Mouse (Mus musculus): ENCODE results near the gene Cdc42bpa. TPM values are rescaled to one million over a fixed set of nuclear protein-coding genes. Genes with fewer than 3 reads are reported as not detected.
"Not testable (repeated sequence)": the region's sequence is repeated elsewhere in the genome, so short reads cannot be mapped to it uniquely, and the experiment has no call there.

Cdc42bpa gene
- polyA plus RNA-seq, 1 experiment from 2014 or later: 11.7 TPM

- 81% methylated on average over 11 of the region's 11 CpGs for WGBS
- Histone ChIP-seq H3K9me3 (replicated peaks) (no peaks in the 10 kb centered on the region), H3K36me3 (no peaks in the 10 kb centered on the region), H3K4me1 (peaks cover 3% of the 10 kb centered on the region; the same call in 1 of the 2 replicates), H3K27me3 (ENCODE audit: low read depth, poor library complexity, severe bottlenecking) (no peaks in the 10 kb centered on the region), H3K4me3 (no peak overlapping the region), H3K27ac (replicated peaks) (no peak overlapping the region)
- DNase-seq (ENCODE audit: low spot score): no peak
Measured at GRCm38 (mm10) chr1:180021463-180022296, 61.4 kb downstream of the Cdc42bpa start.

GRCm38 (mm10) chr1:180023512-180023911 lies 63.2 kb downstream of the Cdc42bpa start:
- 84% methylated on average over 5 of the region's 5 CpGs for WGBS
- no peak for DNase-seq (ENCODE audit: low spot score)
- no peak overlapping the region for H3K4me3 ChIP-seq
- H3K36me3 ChIP-seq: no peaks in the 10 kb centered on the region
- H3K27ac ChIP-seq (replicated peaks): no peak overlapping the region
- no peaks in the 10 kb centered on the region for H3K9me3 ChIP-seq (replicated peaks)
- peaks cover 3% of the 10 kb centered on the region; the same call in 1 of the 2 replicates for H3K4me1 ChIP-seq
- H3K27me3 ChIP-seq (ENCODE audit: low read depth, poor library complexity, severe bottlenecking): no peaks in the 10 kb centered on the region

GRCm38 (mm10) chr1:180029863-180030262 lies 69.6 kb downstream of the Cdc42bpa start:
- DNase-seq (ENCODE audit: low spot score); H3K9me3 ChIP-seq (replicated peaks); H3K27ac ChIP-seq (replicated peaks); H3K36me3 ChIP-seq; H3K27me3 ChIP-seq (ENCODE audit: low read depth, poor library complexity, severe bottlenecking); H3K4me3 ChIP-seq; H3K4me1 ChIP-seq: not testable (repeated sequence)
- 93% methylated on average over 5 of the region's 5 CpGs for WGBS

GRCm38 (mm10) chr1:180030631-180031365 lies 70.5 kb downstream of the Cdc42bpa start:
- H3K36me3 ChIP-seq: no peaks in the 10 kb centered on the region; the same call in 1 of the 2 replicates
- H3K9me3 ChIP-seq (replicated peaks): no peaks in the 10 kb centered on the region
- WGBS: 87% methylated on average over 8 of the region's 8 CpGs
- DNase-seq (ENCODE audit: low spot score): no peak
- H3K4me1 ChIP-seq: no peaks in the 10 kb centered on the region
- no peak overlapping the region for H3K27ac ChIP-seq (replicated peaks)
- no peaks in the 10 kb centered on the region for H3K27me3 ChIP-seq (ENCODE audit: low read depth, poor library complexity, severe bottlenecking)
- no peak overlapping the region for H3K4me3 ChIP-seq

GRCm38 (mm10) chr1:180031705-180032548 lies 71.7 kb downstream of the Cdc42bpa start:
- no peak overlapping the region for H3K27ac ChIP-seq (replicated peaks)
- no peak overlapping the region for H3K4me3 ChIP-seq
- no peaks in the 10 kb centered on the region for H3K9me3 ChIP-seq (replicated peaks)
- DNase-seq (ENCODE audit: low spot score): no peak
- no peaks in the 10 kb centered on the region for H3K27me3 ChIP-seq (ENCODE audit: low read depth, poor library complexity, severe bottlenecking)
- WGBS: 92% methylated on average over 5 of the region's 5 CpGs
- no peaks in the 10 kb centered on the region; the same call in 1 of the 2 replicates for H3K36me3 ChIP-seq
- no peaks in the 10 kb centered on the region for H3K4me1 ChIP-seq

- no peaks in the 10 kb centered on the region for H3K27me3 ChIP-seq (ENCODE audit: low read depth, poor library complexity, severe bottlenecking)
- no peak overlapping the region for H3K27ac ChIP-seq (replicated peaks)
- WGBS: 85% methylated on average over 3 of the region's 3 CpGs
- H3K9me3 ChIP-seq (replicated peaks): no peaks in the 10 kb centered on the region
- no peak for DNase-seq (ENCODE audit: low spot score)
- peaks cover 3% of the 10 kb centered on the region; the same call in 1 of the 2 replicates for H3K36me3 ChIP-seq
- no peak overlapping the region for H3K4me3 ChIP-seq
- no peaks in the 10 kb centered on the region for H3K4me1 ChIP-seq
Measured at GRCm38 (mm10) chr1:180037461-180037860, 77.2 kb downstream of the Cdc42bpa start.

- H3K4me1 ChIP-seq: no peaks in the 10 kb centered on the region
- 93% methylated on average over 2 of the region's 2 CpGs for WGBS
- no peak overlapping the region for H3K27ac ChIP-seq (replicated peaks)
- no peak overlapping the region for H3K4me3 ChIP-seq
- DNase-seq (ENCODE audit: low spot score): no peak
- peaks cover 35% of the 10 kb centered on the region for H3K36me3 ChIP-seq
- H3K9me3 ChIP-seq (replicated peaks): no peaks in the 10 kb centered on the region; the same call in 1 of the 2 replicates
- no peaks in the 10 kb centered on the region for H3K27me3 ChIP-seq (ENCODE audit: low read depth, poor library complexity, severe bottlenecking)
Measured at GRCm38 (mm10) chr1:180044160-180044559, 83.9 kb downstream of the Cdc42bpa start.

- H3K4me3 ChIP-seq: no peak overlapping the region
- DNase-seq (ENCODE audit: low spot score): no peak
- no peaks in the 10 kb centered on the region; the same call in 1 of the 2 replicates for H3K9me3 ChIP-seq (replicated peaks)
- H3K4me1 ChIP-seq: no peaks in the 10 kb centered on the region
- H3K36me3 ChIP-seq: peaks cover 35% of the 10 kb centered on the region
- no peak overlapping the region for H3K27ac ChIP-seq (replicated peaks)
- no peaks in the 10 kb centered on the region for H3K27me3 ChIP-seq (ENCODE audit: low read depth, poor library complexity, severe bottlenecking)
Measured at GRCm38 (mm10) chr1:180045172-180045571, 84.9 kb downstream of the Cdc42bpa start.

- H3K27me3 ChIP-seq (ENCODE audit: low read depth, poor library complexity, severe bottlenecking): no peaks in the 10 kb centered on the region
- H3K4me3 ChIP-seq: no peak overlapping the region
- peaks cover 4% of the 10 kb centered on the region; the same call in 1 of the 2 replicates for H3K36me3 ChIP-seq
- H3K27ac ChIP-seq (replicated peaks): no peak overlapping the region
- no peaks in the 10 kb centered on the region for H3K9me3 ChIP-seq (replicated peaks)
- H3K4me1 ChIP-seq: no peaks in the 10 kb centered on the region
- 90% methylated on average over 1 of the region's 1 CpGs for WGBS
- DNase-seq (ENCODE audit: low spot score): no peak
Measured at GRCm38 (mm10) chr1:180089176-180089575, 128.9 kb downstream of the Cdc42bpa start.

GRCm38 (mm10) chr1:180098426-180098825 lies 138.2 kb downstream of the Cdc42bpa start:
- Histone ChIP-seq H3K27ac (replicated peaks) (no peak overlapping the region), H3K9me3 (replicated peaks) (no peaks in the 10 kb centered on the region), H3K36me3 (peaks cover 24% of the 10 kb centered on the region), H3K4me1 (no peaks in the 10 kb centered on the region), H3K27me3 (ENCODE audit: low read depth, poor library complexity, severe bottlenecking) (no peaks in the 10 kb centered on the region), H3K4me3 (no peak overlapping the region)
- WGBS: 90% methylated on average over 5 of the region's 5 CpGs
- DNase-seq (ENCODE audit: low spot score): no peak

- Histone ChIP-seq H3K4me1 (peaks cover 8% of the 10 kb centered on the region), H3K4me3 (no peak overlapping the region), H3K27ac (replicated peaks) (no peak overlapping the region), H3K27me3 (ENCODE audit: low read depth, poor library complexity, severe bottlenecking) (no peaks in the 10 kb centered on the region), H3K9me3 (replicated peaks) (no peaks in the 10 kb centered on the region), H3K36me3 (no peaks in the 10 kb centered on the region; the same call in 1 of the 2 replicates)
- DNase-seq (ENCODE audit: low spot score): no peak
- 74% methylated on average over 3 of the region's 3 CpGs for WGBS
Measured at GRCm38 (mm10) chr1:180104567-180104966, 144.3 kb downstream of the Cdc42bpa start.

GRCm38 (mm10) chr1:180109050-180109449 lies 148.8 kb downstream of the Cdc42bpa start:
- Histone ChIP-seq H3K9me3 (replicated peaks) (no peaks in the 10 kb centered on the region), H3K4me3 (no peak overlapping the region), H3K27me3 (ENCODE audit: low read depth, poor library complexity, severe bottlenecking) (no peaks in the 10 kb centered on the region), H3K27ac (replicated peaks) (no peak overlapping the region), H3K4me1 (peaks cover 8% of the 10 kb centered on the region), H3K36me3 (peaks cover 7% of the 10 kb centered on the region)
- 71% methylated on average over 5 of the region's 5 CpGs for WGBS
- DNase-seq (ENCODE audit: low spot score): no peak

Measured in midbrain, embryonic 10.5 days (tissue).